Mouse (Mus musculus) embryonic facial prominence, embryonic 13.5 days (tissue): ENCODE results near the gene Vegfd. TPM values are rescaled to one million over a fixed set of nuclear protein-coding genes. Genes with fewer than 3 reads are reported as not detected.

Source experiments
- ATAC-seq: fragments of 200-750 bp; cut with Nextera tagmentation; 2 replicates; pipeline ENCODE4 v1.8.0; 2017; ENCODE audit warnings: low read depth; ENCODE audit not compliant: insufficient number of reproducible peaks, insufficient read depth, low FRiP score, low TSS enrichment
- H3K27ac ChIP-seq: fragments of 300-500 bp; sonication (generic); 2 replicates; pipeline ENCODE4 v1.5.1; 2015; ENCODE audit warnings: moderate library complexity, mild to moderate bottlenecking, inconsistent platforms
- H3K27me3 ChIP-seq: fragments of 300-500 bp; sonication (generic); 2 replicates; pipeline ENCODE4 v1.6.1; 2015; ENCODE audit warnings: mild to moderate bottlenecking, inconsistent platforms
- H3K36me3 ChIP-seq: fragments of 300-500 bp; sonication (generic); 2 replicates; pipeline ENCODE4 v1.6.1; 2015; ENCODE audit warnings: mild to moderate bottlenecking, inconsistent platforms
- H3K4me1 ChIP-seq: fragments of 300-500 bp; sonication (generic); 2 replicates; pipeline ENCODE4 v1.6.1; 2015; ENCODE audit warnings: inconsistent platforms
- H3K4me2 ChIP-seq: fragments of 300-500 bp; sonication (generic); 2 replicates; pipeline ENCODE4 v1.6.1; 2015; ENCODE audit warnings: moderate library complexity, mild to moderate bottlenecking, inconsistent platforms
- H3K4me3 ChIP-seq: fragments of 300-500 bp; sonication (generic); 2 replicates; pipeline ENCODE4 v1.5.1; 2015; ENCODE audit warnings: mild to moderate bottlenecking, inconsistent platforms
- H3K9ac ChIP-seq: fragments of 300-500 bp; sonication (generic); 2 replicates; pipeline ENCODE4 v1.6.1; 2015; ENCODE audit warnings: mild to moderate bottlenecking, inconsistent platforms
- H3K9me3 ChIP-seq: fragments of 300-500 bp; sonication (generic); 2 replicates; pipeline ENCODE4 v1.6.1; 2016; ENCODE audit warnings: inconsistent platforms
- WGBS: fragments of 180-500 bp; shearing (Covaris S2); methylation state at CpG from one replicate; pipeline ENCODE4 v1.1.7; 2015; ENCODE audit warnings: mixed read lengths; 5-methylcytosine and 5-hydroxymethylcytosine counted together
- polyA plus RNA-seq: library from polyadenylated mRNA; unstranded; fragments of >200 nt; fragmentation: Nextera tagmentation; extraction: Ambion mirVana; gene quantifications from 2 replicates; pipeline ENCODE4 v1.2.1, GENCODE M21; 2015

Gene Vegfd
- polyA plus RNA-seq: 2.4 and 3.1 TPM in 2 replicates

GRCm38 (mm10) chrX:164373081-164373480 lies at the start of gene Vegfd:
TSS of gene Vegfd (plus strand) at chrX:164373378.
- no peak within 1 kb of the TSS for H3K27ac ChIP-seq
- 27% methylated on average over 3 of the region's 3 CpGs for WGBS
- no peaks in the 10 kb centered on the region; the same call in 1 of the 2 replicates for H3K4me1 ChIP-seq
- no peak within 1 kb of the TSS for H3K9ac ChIP-seq
- H3K4me2 ChIP-seq: no peak within 1 kb of the TSS
- H3K4me3 ChIP-seq: no peak within 1 kb of the TSS
- H3K36me3 ChIP-seq: no peaks in the 10 kb centered on the region
- no peaks in the 10 kb centered on the region for H3K9me3 ChIP-seq
- H3K27me3 ChIP-seq: peaks cover 5% of the 10 kb centered on the region
- ATAC-seq: no peak

GRCm38 (mm10) chrX:164323391-164323913 lies 49.7 kb upstream of the Vegfd start:
- Histone ChIP-seq H3K4me1 (0 out of 2 replicates have a peak, but pooled peaks cover 3% of the 10 kb centered on the region), H3K36me3 (no peaks in the 10 kb centered on the region), H3K27ac (no peak overlapping the region), H3K4me3 (no peak overlapping the region), H3K9me3 (no peaks in the 10 kb centered on the region), H3K9ac (no peak overlapping the region), H3K4me2 (no peak overlapping the region), H3K27me3 (peaks cover 24% of the 10 kb centered on the region)
- WGBS: 38% methylated on average over 4 of the region's 4 CpGs
- ATAC-seq: no peak

- H3K4me3 ChIP-seq: no peak overlapping the region
- no peak overlapping the region for H3K9ac ChIP-seq
- H3K4me2 ChIP-seq: no peak overlapping the region
- ATAC-seq: no peak
- no peaks in the 10 kb centered on the region for H3K4me1 ChIP-seq
- H3K27me3 ChIP-seq: 0 out of 2 replicates have a peak, but pooled peaks cover 4% of the 10 kb centered on the region
- no peaks in the 10 kb centered on the region for H3K36me3 ChIP-seq
- no peaks in the 10 kb centered on the region for H3K9me3 ChIP-seq
- no peak overlapping the region for H3K27ac ChIP-seq
- WGBS: 78% methylated on average over 2 of the region's 2 CpGs
Measured at GRCm38 (mm10) chrX:164330351-164330750, 42.8 kb upstream of the Vegfd start.

DNA sequence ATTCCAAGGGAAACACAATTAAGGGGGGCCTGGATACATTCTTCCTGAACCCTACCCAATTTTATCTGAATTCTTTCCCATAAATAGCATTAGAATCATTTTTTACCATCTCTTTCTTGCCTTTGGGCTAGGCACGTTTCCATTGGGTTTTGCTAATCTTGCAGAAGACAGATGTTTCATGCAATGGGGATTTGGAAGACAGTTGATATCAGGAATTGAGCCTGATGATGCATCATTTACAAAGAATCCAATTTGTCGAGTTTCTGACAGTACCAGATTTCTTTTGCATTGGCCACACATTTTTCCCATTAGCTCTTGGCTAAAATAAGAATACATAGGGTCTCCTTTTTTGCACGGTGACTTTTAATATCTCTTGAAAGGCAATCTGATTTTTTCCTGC lies 42.4 kb upstream of the Vegfd start:
- WGBS: 41% methylated on average over 3 of the region's 3 CpGs
- H3K9me3 ChIP-seq: no peaks in the 10 kb centered on the region
- H3K4me1 ChIP-seq: no peaks in the 10 kb centered on the region
- ATAC-seq: no peak
- H3K36me3 ChIP-seq: no peaks in the 10 kb centered on the region
- no peak overlapping the region for H3K9ac ChIP-seq
- no peak overlapping the region for H3K4me3 ChIP-seq
- H3K4me2 ChIP-seq: no peak overlapping the region
- 0 out of 2 replicates have a peak, but pooled peaks cover 4% of the 10 kb centered on the region for H3K27me3 ChIP-seq
- no peak overlapping the region for H3K27ac ChIP-seq

- Histone ChIP-seq H3K4me1 (no peaks in the 10 kb centered on the region), H3K9ac (no peak overlapping the region), H3K27ac (no peak overlapping the region), H3K27me3 (peaks cover 13% of the 10 kb centered on the region; the same call in 1 of the 2 replicates), H3K9me3 (no peaks in the 10 kb centered on the region), H3K4me3 (no peak overlapping the region), H3K36me3 (no peaks in the 10 kb centered on the region), H3K4me2 (no peak overlapping the region)
- WGBS: 84% methylated on average over 4 of the region's 4 CpGs
- no peak for ATAC-seq
Measured at GRCm38 (mm10) chrX:164338591-164338990, 34.6 kb upstream of the Vegfd start.

DNA sequence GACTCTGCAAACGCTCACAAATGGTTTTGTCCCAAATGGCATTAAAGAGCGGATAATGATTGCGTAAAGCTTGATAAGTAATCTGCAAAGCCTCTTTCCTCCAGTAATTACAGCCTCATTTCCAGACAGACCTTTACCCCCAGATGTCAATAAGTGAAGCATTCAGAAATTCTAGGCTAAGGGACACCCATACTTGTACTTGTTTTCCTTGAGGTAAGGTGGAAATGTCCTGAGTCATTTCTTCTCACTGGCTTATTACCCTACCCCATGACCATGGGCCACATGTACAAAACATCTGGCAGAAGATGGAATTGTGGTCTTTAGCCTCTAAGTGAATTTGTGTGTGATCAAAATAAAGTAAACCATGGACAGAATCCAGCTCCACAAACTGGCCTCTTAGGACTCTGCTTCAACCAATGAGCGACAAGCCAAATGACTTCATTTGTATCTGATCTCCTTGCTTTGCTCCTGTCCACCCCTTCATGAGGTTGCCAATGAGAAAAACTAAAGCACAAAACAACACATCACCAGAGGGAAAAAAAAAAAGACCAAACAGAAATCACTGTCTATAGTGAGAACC lies 27.7 kb upstream of the Vegfd start:
- ATAC-seq: no peak
- H3K4me2 ChIP-seq: no peak overlapping the region
- H3K36me3 ChIP-seq: no peaks in the 10 kb centered on the region
- no peak overlapping the region for H3K4me3 ChIP-seq
- peaks cover 8% of the 10 kb centered on the region; the same call in 1 of the 2 replicates for H3K27me3 ChIP-seq
- 78% methylated on average over 4 of the region's 4 CpGs for WGBS
- H3K4me1 ChIP-seq: no peaks in the 10 kb centered on the region
- no peak overlapping the region for H3K27ac ChIP-seq
- H3K9me3 ChIP-seq: no peaks in the 10 kb centered on the region
- H3K9ac ChIP-seq: no peak overlapping the region

DNA sequence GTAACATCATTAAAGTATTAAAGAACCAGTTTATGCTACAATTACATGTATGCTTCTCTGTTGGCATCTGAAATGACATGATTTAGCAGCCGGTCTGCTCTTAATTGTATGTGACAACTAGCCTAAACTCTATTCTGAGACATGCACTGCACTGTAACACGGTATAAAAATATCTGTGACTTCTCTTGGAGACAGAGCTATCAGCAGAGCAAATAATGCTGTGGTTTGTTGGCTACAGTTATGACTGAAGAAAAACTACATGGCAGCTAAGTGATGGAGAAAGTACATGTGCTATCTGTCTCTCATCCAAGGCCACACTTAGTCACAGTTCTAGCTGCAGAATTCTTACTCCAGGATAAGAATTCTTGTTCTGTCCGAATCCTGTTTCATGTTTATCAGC lies 24.2 kb upstream of the Vegfd start:
- H3K27me3 ChIP-seq: no peaks in the 10 kb centered on the region
- no peaks in the 10 kb centered on the region for H3K9me3 ChIP-seq
- WGBS: 80% methylated on average over 3 of the region's 3 CpGs
- H3K4me2 ChIP-seq: no peak overlapping the region
- no peak for ATAC-seq
- H3K9ac ChIP-seq: no peak overlapping the region
- no peaks in the 10 kb centered on the region for H3K4me1 ChIP-seq
- H3K36me3 ChIP-seq: no peaks in the 10 kb centered on the region
- H3K27ac ChIP-seq: no peak overlapping the region
- H3K4me3 ChIP-seq: no peak overlapping the region

- no peaks in the 10 kb centered on the region for H3K9me3 ChIP-seq
- no peaks in the 10 kb centered on the region for H3K36me3 ChIP-seq
- no peaks in the 10 kb centered on the region for H3K4me1 ChIP-seq
- no peak overlapping the region for H3K27ac ChIP-seq
- 77% methylated on average over 4 of the region's 4 CpGs for WGBS
- no peak overlapping the region for H3K4me3 ChIP-seq
- ATAC-seq: no peak
- peaks cover 15% of the 10 kb centered on the region for H3K27me3 ChIP-seq
- H3K9ac ChIP-seq: no peak overlapping the region
- no peak overlapping the region for H3K4me2 ChIP-seq
Measured at GRCm38 (mm10) chrX:164365153-164365865, 7.9 kb upstream of the Vegfd start.

DNA sequence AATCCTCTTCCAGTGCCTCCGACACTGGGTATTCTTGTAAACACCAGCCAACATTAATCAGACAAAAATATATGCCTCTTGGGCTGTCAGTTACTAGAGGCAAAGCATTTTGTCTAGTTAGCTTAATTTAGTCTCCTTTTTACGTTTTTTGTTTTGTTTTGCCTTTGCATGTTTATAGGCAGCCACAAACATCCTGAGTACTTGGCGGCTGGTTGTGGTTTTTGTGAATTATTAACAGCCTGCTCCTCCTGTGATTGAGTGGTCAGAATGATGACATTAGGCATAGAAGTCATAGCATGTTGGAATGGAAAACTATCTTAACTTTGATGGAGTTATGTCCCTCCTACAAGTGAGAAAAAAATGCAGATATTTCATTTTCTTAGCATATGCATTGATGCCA lies 2.6 kb upstream of the Vegfd start:
- H3K27me3 ChIP-seq: 0 out of 2 replicates have a peak, but pooled peaks cover under 1% of the 10 kb centered on the region
- no peak overlapping the region for H3K4me3 ChIP-seq
- no peaks in the 10 kb centered on the region for H3K9me3 ChIP-seq
- H3K27ac ChIP-seq: no peak overlapping the region
- H3K36me3 ChIP-seq: no peaks in the 10 kb centered on the region
- no peak overlapping the region for H3K9ac ChIP-seq
- WGBS: 56% methylated on average over 3 of the region's 3 CpGs
- ATAC-seq: no peak
- H3K4me1 ChIP-seq: no peaks in the 10 kb centered on the region; the same call in 1 of the 2 replicates
- H3K4me2 ChIP-seq: no peak overlapping the region

DNA sequence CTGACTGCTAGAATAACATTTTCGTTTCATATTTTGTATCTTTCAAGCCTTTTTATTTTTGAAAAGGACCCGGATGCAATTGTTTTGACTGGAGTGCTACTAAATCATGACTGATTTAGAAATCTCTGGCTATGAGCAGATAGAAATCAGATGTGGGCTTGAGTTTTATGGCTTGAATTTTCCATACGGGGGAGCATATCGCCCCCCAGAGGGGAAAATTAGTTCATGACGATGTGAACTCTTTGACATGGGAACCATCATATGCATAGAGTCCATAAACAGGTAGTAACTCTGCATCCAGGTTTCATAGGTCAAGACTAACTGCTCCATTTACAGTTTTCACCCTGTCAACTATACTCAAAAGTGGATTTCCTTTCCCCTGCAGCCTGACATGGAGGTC lies 1.4 kb downstream of the Vegfd start:
- H3K36me3 ChIP-seq: no peaks in the 10 kb centered on the region
- ATAC-seq: no peak
- no peaks in the 10 kb centered on the region; the same call in 1 of the 2 replicates for H3K4me1 ChIP-seq
- peaks cover 14% of the 10 kb centered on the region for H3K27me3 ChIP-seq
- no peak overlapping the region for H3K4me2 ChIP-seq
- no peak overlapping the region for H3K4me3 ChIP-seq
- WGBS: 28% methylated on average over 5 of the region's 5 CpGs
- H3K27ac ChIP-seq: no peak overlapping the region
- H3K9ac ChIP-seq: no peak overlapping the region
- no peaks in the 10 kb centered on the region for H3K9me3 ChIP-seq

GRCm38 (mm10) chrX:164379721-164380120 lies 6.5 kb downstream of the Vegfd start:
- 75% methylated on average over 4 of the region's 4 CpGs for WGBS
- ATAC-seq: no peak
- no peaks in the 10 kb centered on the region for H3K36me3 ChIP-seq
- no peak overlapping the region for H3K27ac ChIP-seq
- no peak overlapping the region for H3K9ac ChIP-seq
- peaks cover 24% of the 10 kb centered on the region for H3K27me3 ChIP-seq
- H3K4me1 ChIP-seq: no peaks in the 10 kb centered on the region
- H3K4me3 ChIP-seq: no peak overlapping the region
- no peaks in the 10 kb centered on the region for H3K9me3 ChIP-seq
- H3K4me2 ChIP-seq: no peak overlapping the region
